Mouse (Mus musculus): ENCODE data around the gene P4ha3. TPM values are rescaled to one million over a fixed set of nuclear protein-coding genes. Genes with fewer than 3 reads are reported as not detected.

P4ha3 gene
- 3.5 and 4.3 TPM in 2 replicates for polyA plus RNA-seq (2015; fragmentation: Nextera tagmentation; extraction: Ambion mirVana)

DNA sequence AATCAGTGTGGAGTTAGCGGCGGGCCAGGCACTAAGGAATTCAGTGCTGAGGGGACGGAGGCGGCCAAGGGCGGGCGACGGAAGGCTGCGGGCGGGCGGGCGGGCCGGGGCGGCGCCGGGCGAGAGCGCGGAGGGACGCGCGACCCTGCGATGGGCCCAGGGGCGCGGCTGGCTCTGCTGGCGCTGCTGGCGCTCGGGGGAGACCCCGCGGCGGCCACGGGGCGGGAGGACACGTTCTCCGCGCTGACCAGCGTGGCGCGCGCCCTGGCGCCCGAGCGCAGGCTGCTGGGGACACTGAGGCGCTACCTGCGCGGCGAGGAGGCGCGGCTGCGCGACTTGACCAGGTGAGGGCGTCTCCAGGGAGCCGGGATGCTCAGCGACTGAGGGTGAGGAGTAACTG lies at the start of gene P4ha3:
Gene P4ha3 (plus strand): TSS at position 138 of the 400 bp plus-strand sequence.

Other genes starting within 250 kb of the P4ha3 start
- 12.2 and 15.3 TPM in 2 replicates for gene Pold3, start 164.0 kb upstream of the P4ha3 start, polyA plus RNA-seq (2015; fragmentation: Nextera tagmentation; extraction: Ambion mirVana)
- gene Lipt2, start 126.2 kb upstream of the P4ha3 start, polyA plus RNA-seq (2015; fragmentation: Nextera tagmentation; extraction: Ambion mirVana), result 12.9 and 15.0 TPM in 2 replicates
- gene Kcne3, start 109.0 kb upstream of the P4ha3 start, polyA plus RNA-seq (2015; fragmentation: Nextera tagmentation; extraction: Ambion mirVana), result 2.9 and 4.5 TPM in 2 replicates
- gene Pgm2l1, start 58.1 kb upstream of the P4ha3 start, polyA plus RNA-seq (2015; fragmentation: Nextera tagmentation; extraction: Ambion mirVana), result 0.96 and 1.6 TPM in 2 replicates
- gene C2cd3, start 86.7 kb downstream of the P4ha3 start, polyA plus RNA-seq (2015; fragmentation: Nextera tagmentation; extraction: Ambion mirVana), result 4.9 and 7.2 TPM in 2 replicates
- 30.8 and 33.3 TPM in 2 replicates for gene Ppme1, start 86.8 kb downstream of the P4ha3 start, polyA plus RNA-seq (2015; fragmentation: Nextera tagmentation; extraction: Ambion mirVana)
- gene Ucp3, start 187.5 kb downstream of the P4ha3 start, polyA plus RNA-seq (2015; fragmentation: Nextera tagmentation; extraction: Ambion mirVana), result 39.3 and 50.4 TPM in 2 replicates
- 127 and 198 TPM in 2 replicates for gene Ucp2, start 207.8 kb downstream of the P4ha3 start, polyA plus RNA-seq (2015; fragmentation: Nextera tagmentation; extraction: Ambion mirVana)
- 0.37 and 0.38 TPM in 2 replicates for gene Dnajb13, start 229.4 kb downstream of the P4ha3 start, polyA plus RNA-seq (2015; fragmentation: Nextera tagmentation; extraction: Ambion mirVana)

Data from skeletal muscle tissue, postnatal 0 days (tissue).